Mouse (Mus musculus): ENCODE measurements at regions not wholly inside any gene's neighbourhood (a gene's known extent, or its start where the extent isn't known, plus 50 kb on each side); places are given as distances from the start of the nearest gene placed in this dataset.
A peak's percentile ranks its signal among the peaks of the same experiment; 100 is the strongest.

DNA sequence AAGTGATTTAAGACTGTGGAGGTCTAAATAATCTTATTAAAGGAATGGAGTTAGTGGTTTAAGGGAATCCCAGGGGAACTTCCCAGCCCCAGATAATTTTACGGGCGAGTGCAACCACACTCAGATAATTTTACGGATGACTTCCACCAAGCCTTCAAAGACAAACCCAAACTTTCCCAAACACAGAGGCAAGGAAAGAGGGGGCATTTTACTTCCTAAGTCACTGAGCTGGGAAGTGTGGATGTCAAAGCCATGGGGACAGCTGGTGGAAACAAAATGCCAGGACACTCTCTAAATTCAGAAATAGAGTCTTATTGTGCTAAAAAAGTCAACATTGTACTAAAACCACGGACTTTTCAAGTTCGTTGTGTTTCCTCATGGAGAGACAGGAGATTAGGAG, 227.9 kb upstream of the BB014433 start:
- no peak for DNase-seq (ENCODE audit: low spot score in 2 of 2)

DNA sequence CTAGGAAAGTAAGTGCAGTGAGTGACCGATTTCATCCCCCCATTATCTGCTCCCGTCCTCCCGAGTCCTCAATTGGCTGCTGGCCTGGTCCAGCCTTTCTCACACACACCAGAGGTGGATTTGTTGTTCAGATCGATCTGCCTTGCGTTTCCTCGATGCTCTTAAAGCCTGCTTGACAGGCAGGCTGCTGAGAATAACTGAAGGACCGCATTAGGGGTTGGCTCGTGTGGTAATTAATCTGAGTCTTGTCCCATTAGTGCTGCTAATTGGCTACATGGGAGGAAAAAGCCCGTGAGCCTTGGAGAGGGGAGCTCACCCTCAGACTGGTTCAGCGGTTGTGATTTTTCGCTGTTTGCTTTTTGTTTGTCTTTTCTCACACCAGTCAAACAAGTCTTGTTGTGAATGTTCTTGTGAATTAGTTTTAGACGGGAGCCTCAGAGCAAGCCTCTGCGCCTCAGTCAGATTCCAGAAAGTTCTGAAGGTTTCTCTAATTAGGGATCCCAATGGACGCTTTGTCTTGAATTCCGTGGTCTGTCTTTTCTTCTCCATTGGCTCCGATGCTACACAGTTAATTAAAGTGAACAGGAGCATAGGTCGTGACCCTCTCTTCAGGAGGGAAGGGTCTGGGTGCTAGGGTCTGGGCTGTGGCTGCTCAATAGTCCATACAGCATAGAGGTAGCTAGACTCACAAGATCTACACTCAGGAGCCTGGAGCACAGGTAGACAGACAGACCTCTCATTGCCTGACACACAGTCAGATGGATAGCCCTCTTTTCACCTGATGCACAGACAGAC, 226.1 kb upstream of the BB014433 start:
- DNase-seq (ENCODE audit: low spot score in 2 of 2) = no peak

- DNase-seq (ENCODE audit: low spot score in 2 of 2) = peak; percentile 41 to 54
These were observed 224.4 kb upstream of the BB014433 start for GRCm38 (mm10) chr8:15270290-15270689.

DNA sequence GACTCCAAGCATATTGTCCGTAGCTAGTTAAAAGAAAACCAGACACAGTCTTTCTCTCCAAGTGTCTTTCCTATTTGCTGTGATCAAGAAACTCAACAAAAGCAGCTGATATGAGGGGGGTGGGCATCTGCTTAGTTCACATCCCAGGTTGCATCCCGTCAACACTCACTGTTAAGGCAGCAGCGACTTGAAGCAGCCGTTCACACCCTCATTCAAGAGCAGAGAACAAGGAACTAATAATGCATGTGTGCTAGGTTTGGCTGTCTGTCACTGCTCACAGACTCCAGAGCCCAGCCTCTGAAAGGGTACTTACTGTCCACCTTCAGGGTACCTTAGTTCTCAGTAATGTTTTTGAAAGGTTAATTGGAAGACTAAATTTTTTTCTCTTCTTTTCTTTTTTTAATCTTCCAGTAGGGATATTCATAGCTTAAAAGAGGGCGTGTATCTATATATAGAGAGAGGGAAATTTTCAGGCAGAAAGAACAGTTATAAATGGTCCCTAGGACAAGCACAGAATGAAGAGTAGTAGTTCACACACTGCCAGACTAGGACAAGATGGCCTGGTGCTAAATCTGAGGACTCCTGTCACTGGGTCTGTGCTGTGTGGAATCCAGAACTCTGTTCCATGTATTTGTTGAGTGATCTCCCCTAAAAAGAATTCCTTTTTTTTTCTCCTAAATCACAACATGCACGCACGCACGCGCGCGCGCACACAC, 199.1 kb upstream of the BB014433 start:
- no peak for DNase-seq (ENCODE audit: low spot score in 2 of 2)

DNA sequence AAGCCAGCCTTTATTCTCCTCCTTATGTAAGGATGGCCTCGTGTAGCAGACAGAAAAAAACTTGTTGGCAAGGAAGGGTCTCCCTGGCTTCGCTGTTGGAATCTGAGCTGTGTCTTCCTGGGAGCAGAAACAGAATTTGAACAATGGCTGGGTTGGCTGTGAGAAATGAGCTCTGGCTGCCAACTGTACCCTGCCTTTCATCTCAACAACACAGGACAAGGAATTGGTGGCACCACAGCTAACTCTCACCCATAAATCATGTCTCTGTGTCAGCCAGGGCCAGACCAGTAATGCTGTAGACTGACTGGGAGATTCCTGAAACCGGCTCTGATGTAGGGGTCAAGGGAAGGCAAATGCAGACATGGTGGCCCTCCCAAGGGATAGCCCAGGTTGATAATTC, 189.5 kb upstream of the BB014433 start:
- DNase-seq (ENCODE audit: low spot score in 2 of 2) = no peak

- no peak for DNase-seq (ENCODE audit: low spot score in 2 of 2)
These were observed 187.4 kb upstream of the BB014433 start for GRCm38 (mm10) chr8:15233241-15233640.

DNA sequence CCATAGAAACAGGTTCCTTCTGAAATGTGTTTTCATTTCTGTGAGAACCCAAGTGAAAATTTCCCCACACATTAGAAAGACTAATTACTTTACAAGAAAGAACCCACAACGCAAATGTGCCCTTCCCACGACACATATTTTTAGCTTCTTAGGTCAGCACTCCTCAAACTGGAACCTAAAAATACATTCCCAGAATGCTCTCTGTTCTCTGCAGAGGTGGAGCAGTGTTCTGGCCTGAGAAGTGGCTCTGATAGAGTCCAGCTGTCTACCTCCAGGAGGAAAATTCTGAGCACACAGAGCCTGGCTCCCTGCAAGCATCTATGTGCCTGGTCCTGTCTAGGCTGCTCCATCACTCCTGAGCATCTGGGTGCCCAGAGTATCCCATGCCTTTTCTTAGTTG, 184.3 kb upstream of the BB014433 start:
- DNase-seq (ENCODE audit: low spot score in 2 of 2) = peak in 1 of 2 experiments; percentile 58

GRCm38 (mm10) chr8:15221211-15221912, 175.5 kb upstream of the BB014433 start:
- DNase-seq (ENCODE audit: low spot score in 2 of 2) = peak in 1 of 2 experiments; percentile 51

DNA sequence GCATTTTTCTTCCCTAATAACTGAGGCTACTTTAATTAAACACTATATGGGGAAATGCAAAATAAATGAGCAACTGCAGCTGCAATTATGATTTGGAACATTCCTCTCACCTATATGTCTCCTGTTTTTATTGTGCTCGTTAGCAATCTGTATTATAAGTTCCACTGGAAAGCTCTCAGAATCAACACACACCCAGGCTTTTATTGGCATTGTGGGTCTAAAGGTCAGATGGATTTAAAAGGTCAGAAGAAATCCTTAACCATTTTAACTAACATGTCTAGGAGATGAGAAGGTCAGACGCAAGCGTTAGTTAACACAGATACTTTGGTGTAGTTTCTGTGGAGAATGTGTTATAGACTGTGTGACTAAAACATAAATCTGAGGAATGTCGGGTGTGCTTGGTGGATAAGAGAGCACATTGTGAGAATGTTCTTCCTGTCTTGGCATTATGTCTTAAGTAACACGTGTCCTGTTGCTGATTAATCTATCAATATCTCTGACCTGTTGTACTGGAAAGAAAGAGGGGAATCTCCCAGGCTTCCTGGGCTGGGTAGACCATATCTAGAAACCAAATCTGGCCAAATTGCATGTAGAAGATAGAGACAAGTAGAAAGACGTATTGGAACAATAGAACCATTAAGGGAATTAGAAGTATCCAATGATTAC, 164.1 kb upstream of the BB014433 start:
- DNase-seq (ENCODE audit: low spot score in 2 of 2) = no peak

GRCm38 (mm10) chr8:15201556-15201955, 155.7 kb upstream of the BB014433 start:
- DNase-seq (ENCODE audit: low spot score in 2 of 2) = no peak

DNA sequence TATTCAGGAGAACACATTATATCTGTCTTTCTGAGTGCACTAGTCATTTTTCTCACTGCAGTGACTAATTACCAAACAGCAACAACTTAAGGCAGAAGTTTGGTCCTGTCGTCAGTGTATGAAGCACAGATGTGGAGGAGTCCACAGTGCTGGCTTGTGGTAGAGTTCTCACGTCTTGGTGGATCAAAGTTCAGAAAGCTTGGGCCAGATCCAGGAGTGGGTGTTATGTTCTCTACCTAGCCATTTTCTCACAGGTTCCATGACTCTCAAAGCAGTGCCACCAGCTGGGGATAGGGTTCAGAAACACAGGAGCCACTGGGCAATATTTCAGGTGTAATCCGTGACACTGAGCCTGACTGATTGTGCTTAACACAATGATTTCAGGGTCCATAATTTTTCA, 144.8 kb upstream of the BB014433 start:
- DNase-seq (ENCODE audit: low spot score in 2 of 2) = no peak

DNA sequence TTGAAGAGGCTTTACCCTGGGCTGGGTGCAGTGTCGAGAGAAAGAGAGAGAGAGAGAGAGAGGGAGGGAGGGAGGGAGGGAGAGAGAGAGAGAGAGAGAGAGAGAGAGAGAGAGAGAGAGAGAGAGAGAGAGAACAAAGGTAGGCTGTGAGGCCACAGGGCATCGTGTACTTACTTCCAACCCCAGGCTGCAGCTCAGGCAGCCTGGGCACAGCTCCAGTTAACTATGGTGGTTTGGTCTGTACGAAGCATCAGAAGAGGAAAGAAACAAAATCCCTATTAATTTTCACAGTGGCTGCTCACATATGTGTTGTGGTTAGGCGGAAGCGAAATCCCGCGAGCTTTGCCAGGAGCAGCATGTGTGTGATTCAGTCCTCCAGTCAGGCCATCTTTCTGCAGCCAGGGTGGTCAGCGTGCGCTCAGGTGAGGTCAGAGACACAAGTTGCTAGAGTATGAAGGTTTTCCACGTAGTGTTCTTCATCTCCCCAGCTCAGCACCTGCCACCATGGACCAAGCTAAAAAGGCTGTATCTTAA, 143.3 kb upstream of the BB014433 start:
- no peak for DNase-seq (ENCODE audit: low spot score in 2 of 2)

Small RNA genes in the stretch of these regions (microRNA-seq; reads per million reads assigned to microRNA genes)
- gene Gm25255 (0 reads per million in 2 experiments), gene Gm25871 (0 reads per million in 2 experiments)
